Mouse (Mus musculus): ENCODE measurements around the gene Klhl2.
A peak's percentile ranks its signal among the peaks of the same experiment; 100 is the strongest.

Klhl2 gene

GRCm38 (mm10) chr8:64768645-64769044 is 81.2 kb downstream of the Klhl2 start:
- no peak for DNase-seq (ENCODE audit: low spot score in 2 of 2)

- DNase-seq (ENCODE audit: low spot score in 2 of 2) = no peak
Observed at GRCm38 (mm10) chr8:64767047-64767446, 82.8 kb downstream of the Klhl2 start.

- DNase-seq (ENCODE audit: low spot score in 2 of 2) = no peak
Observed at GRCm38 (mm10) chr8:64764075-64764474, 85.7 kb downstream of the Klhl2 start.

- DNase-seq (ENCODE audit: low spot score in 2 of 2) = no peak
Observed at GRCm38 (mm10) chr8:64762751-64763150, 87.1 kb downstream of the Klhl2 start.

- no peak for DNase-seq (ENCODE audit: low spot score in 2 of 2)
Observed at GRCm38 (mm10) chr8:64761430-64761829, 88.4 kb downstream of the Klhl2 start.

GRCm38 (mm10) chr8:64757956-64758355 is 91.9 kb downstream of the Klhl2 start:
- DNase-seq (ENCODE audit: low spot score in 2 of 2) = no peak

GRCm38 (mm10) chr8:64746215-64747058 is 103.4 kb downstream of the Klhl2 start:
- no peak for DNase-seq (ENCODE audit: low spot score in 2 of 2)

GRCm38 (mm10) chr8:64740547-64741211 is 109.1 kb downstream of the Klhl2 start:
- DNase-seq (ENCODE audit: low spot score in 2 of 2) = no peak

GRCm38 (mm10) chr8:64738916-64739315 is 110.9 kb downstream of the Klhl2 start:
- DNase-seq (ENCODE audit: low spot score in 2 of 2) = no peak

- no peak for DNase-seq (ENCODE audit: low spot score in 2 of 2)
Observed at GRCm38 (mm10) chr8:64736767-64737323, 113.0 kb downstream of the Klhl2 start.

- no peak for DNase-seq (ENCODE audit: low spot score in 2 of 2)
Observed at GRCm38 (mm10) chr8:64735161-64735560, 114.7 kb downstream of the Klhl2 start.

GRCm38 (mm10) chr8:64733271-64733943 is 116.4 kb downstream of the Klhl2 start, which contains the start of gene Msmo1:
Gene Msmo1, minus strand, starts transcription at chr8:64733792.
- DNase-seq (ENCODE audit: low spot score in 2 of 2) = peak; percentile 83 to 95

- DNase-seq (ENCODE audit: low spot score in 2 of 2) = no peak
Observed at GRCm38 (mm10) chr8:64732596-64732995, 117.2 kb downstream of the Klhl2 start.

- DNase-seq (ENCODE audit: low spot score in 2 of 2) = no peak
Observed at GRCm38 (mm10) chr8:64728156-64728555, 121.7 kb downstream of the Klhl2 start.

GRCm38 (mm10) chr8:64726190-64726695 is 123.6 kb downstream of the Klhl2 start:
- DNase-seq (ENCODE audit: low spot score in 2 of 2) = no peak

- no peak for DNase-seq (ENCODE audit: low spot score in 2 of 2)
Observed at GRCm38 (mm10) chr8:64723206-64723605, 126.6 kb downstream of the Klhl2 start.

GRCm38 (mm10) chr8:64717868-64718267 is 131.9 kb downstream of the Klhl2 start:
- DNase-seq (ENCODE audit: low spot score in 2 of 2) = no peak

- DNase-seq (ENCODE audit: low spot score in 2 of 2) = no peak
Observed at GRCm38 (mm10) chr8:64712499-64712898, 137.3 kb downstream of the Klhl2 start.

- DNase-seq (ENCODE audit: low spot score in 2 of 2) = no peak
Observed at GRCm38 (mm10) chr8:64711544-64711943, 138.3 kb downstream of the Klhl2 start.

- DNase-seq (ENCODE audit: low spot score in 2 of 2) = no peak
Observed at GRCm38 (mm10) chr8:64707481-64707880, 142.3 kb downstream of the Klhl2 start.

GRCm38 (mm10) chr8:64703191-64703590 is 146.6 kb downstream of the Klhl2 start:
- no peak for DNase-seq (ENCODE audit: low spot score in 2 of 2)

GRCm38 (mm10) chr8:64692651-64693201 is 157.1 kb downstream of the Klhl2 start, which contains the start of gene Cpe:
Gene Cpe, minus strand, starts transcription at chr8:64693054.
- DNase-seq (ENCODE audit: low spot score in 2 of 2) = peak; percentile 4 to 34

Measured in spleen, postnatal 10 days (tissue).